Mouse (Mus musculus): ENCODE measurements around the gene Olfr784. TPM values are rescaled to one million over a fixed set of nuclear protein-coding genes. Genes with fewer than 3 reads are reported as not detected.
"Not testable (repeated sequence)": the region's sequence is repeated elsewhere in the genome, so short reads cannot be mapped to it uniquely, and the experiment has no call there.

Olfr784 gene
- under 1 TPM in 1 of 2 experiments, not detected in 1; 0.09 TPM for polyA plus RNA-seq (2017; shearing (Covaris generic))

- ATAC-seq = no peak
Measured at GRCm38 (mm10) chr10:129383783-129384182, at the start of gene Olfr784. Gene Olfr784, plus strand, starts transcription at chr10:129384083.

GRCm38 (mm10) chr10:129348550-129348949 is 35.3 kb upstream of the Olfr784 start, which contains the start of gene Olfr782:
Gene Olfr782, plus strand, starts transcription at chr10:129348850.
- no peak for ATAC-seq

- not testable (repeated sequence) for ATAC-seq
Measured at GRCm38 (mm10) chr10:129352475-129352874, 31.4 kb upstream of the Olfr784 start.

- ATAC-seq = not testable (repeated sequence)
Measured at GRCm38 (mm10) chr10:129356496-129356895, 27.4 kb upstream of the Olfr784 start.

DNA sequence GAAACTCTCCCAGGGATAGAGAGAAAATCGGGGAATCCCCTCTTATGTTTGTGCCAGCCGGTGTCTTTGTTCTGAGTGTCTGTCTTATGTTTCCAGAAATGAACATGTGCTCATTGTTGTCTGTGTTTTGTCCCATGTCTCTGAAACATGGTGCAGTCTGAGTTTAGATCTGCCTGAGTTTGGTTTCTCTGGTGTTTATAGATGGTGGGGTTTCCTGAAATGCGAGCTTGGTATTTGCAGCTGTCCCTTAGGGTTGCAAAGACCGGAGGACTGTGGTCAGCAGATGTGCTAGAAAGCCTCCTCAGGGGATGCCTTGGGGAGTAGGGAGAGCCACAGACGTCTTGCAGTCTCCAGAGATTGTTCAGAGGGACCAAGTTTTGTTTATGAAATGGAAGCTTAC is 26.6 kb upstream of the Olfr784 start:
- ATAC-seq = no peak

- ATAC-seq = not testable (repeated sequence)
Measured at GRCm38 (mm10) chr10:129374051-129374450, 9.8 kb upstream of the Olfr784 start.

GRCm38 (mm10) chr10:129400892-129401291 is 17.0 kb downstream of the Olfr784 start:
- ATAC-seq = no peak

DNA sequence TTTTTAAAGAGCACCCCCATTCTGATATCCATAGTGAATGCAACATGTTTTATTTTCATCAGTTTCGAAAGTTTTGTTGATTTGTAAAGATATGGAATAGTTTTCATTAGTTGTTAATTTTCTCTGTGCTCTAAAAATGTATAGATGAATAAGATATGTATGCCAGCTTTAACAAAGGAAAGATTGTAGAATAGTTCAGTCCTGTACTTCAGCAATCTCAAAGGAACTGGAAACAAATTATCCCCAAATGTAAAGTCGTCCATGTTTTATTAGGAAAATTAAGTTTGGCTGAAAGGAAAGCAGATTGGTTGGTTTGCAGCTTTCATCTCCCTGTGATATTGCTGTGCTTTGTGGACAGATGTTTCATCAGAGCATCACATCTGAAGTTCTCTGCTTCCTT is 21.2 kb downstream of the Olfr784 start, which contains the start of gene Olfr785:
Olfr785 (plus strand) TSS at position 301 of the 400 bp plus-strand sequence.
- no peak for ATAC-seq

DNA sequence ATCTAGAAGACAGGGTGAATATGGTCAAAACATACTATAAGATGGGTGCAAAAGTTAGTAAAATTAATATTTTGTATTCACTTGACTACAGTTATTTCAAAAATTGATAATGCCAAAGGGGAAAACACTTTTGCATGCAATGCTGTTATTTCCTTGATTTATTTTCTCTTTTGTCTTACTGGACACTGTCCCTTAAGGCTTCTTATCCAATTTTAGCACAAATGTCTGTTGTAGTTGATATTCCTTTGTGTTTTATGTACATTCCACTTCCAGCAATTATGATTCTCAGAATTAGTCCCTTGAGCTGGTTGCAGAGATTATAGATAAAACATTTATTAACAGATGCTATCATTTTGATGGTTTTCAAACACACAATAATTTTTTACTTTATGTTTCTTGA is 43.1 kb downstream of the Olfr784 start, which contains the start of gene Olfr786:
Olfr786 (plus strand) TSS at position 301 of the 400 bp plus-strand sequence.
- ATAC-seq = no peak

Other genes with a start within 250 kb of the Olfr784 start
- not detected for gene Olfr770, start 245.1 kb upstream of the Olfr784 start, polyA plus RNA-seq (2017; shearing (Covaris generic))
- gene Olfr771, start 219.3 kb upstream of the Olfr784 start, polyA plus RNA-seq (2017; shearing (Covaris generic)) = not detected
- not detected for gene Olfr772, start 206.2 kb upstream of the Olfr784 start, polyA plus RNA-seq (2017; shearing (Covaris generic))
- gene Olfr773, start 196.7 kb upstream of the Olfr784 start, polyA plus RNA-seq (2017; shearing (Covaris generic)) = not detected
- gene Olfr774, start 147.9 kb upstream of the Olfr784 start, polyA plus RNA-seq (2017; shearing (Covaris generic)) = not detected
- not detected for gene Olfr775, start 135.7 kb upstream of the Olfr784 start, polyA plus RNA-seq (2017; shearing (Covaris generic))
- gene Olfr776, start 125.0 kb upstream of the Olfr784 start, polyA plus RNA-seq (2017; shearing (Covaris generic)) = not detected
- gene Olfr777, start 112.6 kb upstream of the Olfr784 start, polyA plus RNA-seq (2017; shearing (Covaris generic)) = not detected
- gene Olfr780, start 66.0 kb upstream of the Olfr784 start, polyA plus RNA-seq (2017; shearing (Covaris generic)) = not detected
- gene Olfr781, start 55.2 kb upstream of the Olfr784 start, polyA plus RNA-seq (2017; shearing (Covaris generic)) = not detected
- not detected for gene Olfr782, start 35.2 kb upstream of the Olfr784 start, polyA plus RNA-seq (2017; shearing (Covaris generic))
- gene Olfr785, start 21.3 kb downstream of the Olfr784 start, polyA plus RNA-seq (2017; shearing (Covaris generic)) = under 1 TPM in 1 of 2 experiments, not detected in 1; 0.19 TPM
- not detected for gene Olfr786, start 43.2 kb downstream of the Olfr784 start, polyA plus RNA-seq (2017; shearing (Covaris generic))
- under 1 TPM in 1 of 2 experiments, not detected in 1; 0.24 TPM for gene Olfr787, start 77.8 kb downstream of the Olfr784 start, polyA plus RNA-seq (2017; shearing (Covaris generic))
- not detected for gene Olfr788, start 86.9 kb downstream of the Olfr784 start, polyA plus RNA-seq (2017; shearing (Covaris generic))
- gene Olfr789, start 100.7 kb downstream of the Olfr784 start, polyA plus RNA-seq (2017; shearing (Covaris generic)) = not detected
- not detected for gene Olfr790, start 114.4 kb downstream of the Olfr784 start, polyA plus RNA-seq (2017; shearing (Covaris generic))
- not detected for gene Olfr791, start 137.7 kb downstream of the Olfr784 start, polyA plus RNA-seq (2017; shearing (Covaris generic))
- not detected for gene Olfr792, start 155.1 kb downstream of the Olfr784 start, polyA plus RNA-seq (2017; shearing (Covaris generic))
- not detected for gene Olfr794, start 183.6 kb downstream of the Olfr784 start, polyA plus RNA-seq (2017; shearing (Covaris generic))
- not detected for gene Olfr796, start 228.5 kb downstream of the Olfr784 start, polyA plus RNA-seq (2017; shearing (Covaris generic))
- gene Olfr798, start 243.9 kb downstream of the Olfr784 start, polyA plus RNA-seq (2017; shearing (Covaris generic)) = not detected